Mouse (Mus musculus): ENCODE measurements around the gene Vps29. TPM values are rescaled to one million over a fixed set of nuclear protein-coding genes. Genes with fewer than 3 reads are reported as not detected.

The Vps29 gene
- polyA plus RNA-seq (2014; fragmentation: Nextera tagmentation; extraction: Ambion mirVana), result 209 and 221 TPM in 2 replicates

GRCm38 (mm10) chr5:122353807-122354491, at the start of gene Vps29, which contains the start of gene Rad9b:
Gene Vps29, plus strand, starts transcription at chr5:122354369.
Gene Rad9b, minus strand, starts transcription at chr5:122354233.
- H3K9ac ChIP-seq (replicated peaks; ENCODE audit: low read depth, low read length), result peak within 1 kb of the TSS; percentile 87
- peak within 1 kb of the TSS; percentile 72 for H3K4me2 ChIP-seq (replicated peaks; ENCODE audit: low read depth, low read length)
- H3K4me1 ChIP-seq (ENCODE audit: control insufficient read depth, insufficient read depth, low read length), result 0 out of 2 replicates have a peak, but pooled peaks cover 2% of the 10 kb centered on the region
- peak within 1 kb of the TSS; percentile 56; the same call in 1 of the 2 replicates for H3K27ac ChIP-seq (ENCODE audit: low read length)
- no peaks in the 10 kb centered on the region for H3K27me3 ChIP-seq (ENCODE audit: control insufficient read depth, insufficient read depth, low read length)
- H3K4me3 ChIP-seq (ENCODE audit: low read depth, low read length), result peak within 1 kb of the TSS; percentile 80
- ATAC-seq (ENCODE audit: insufficient number of reproducible peaks, insufficient read depth, low FRiP score, low read depth), result peak; percentile 91
- under 1% methylated on average over 50 of the region's 51 CpGs for WGBS
- H3K36me3 ChIP-seq (ENCODE audit: control insufficient read depth, insufficient read depth, low read length), result no peaks in the 10 kb centered on the region
- H3K9me3 ChIP-seq (ENCODE audit: control insufficient read depth, low read depth, low read length), result no peaks in the 10 kb centered on the region

GRCm38 (mm10) chr5:122304541-122304940, 49.6 kb upstream of the Vps29 start:
- 69% methylated on average over 6 of the region's 6 CpGs for WGBS
- H3K9ac ChIP-seq (replicated peaks; ENCODE audit: low read depth, low read length), result no peak overlapping the region
- ATAC-seq (ENCODE audit: insufficient number of reproducible peaks, insufficient read depth, low FRiP score, low read depth), result no peak
- H3K36me3 ChIP-seq (ENCODE audit: control insufficient read depth, insufficient read depth, low read length), result no peaks in the 10 kb centered on the region
- peaks cover 16% of the 10 kb centered on the region for H3K4me1 ChIP-seq (ENCODE audit: control insufficient read depth, insufficient read depth, low read length)
- no peak overlapping the region for H3K4me3 ChIP-seq (ENCODE audit: low read depth, low read length)
- no peaks in the 10 kb centered on the region for H3K9me3 ChIP-seq (ENCODE audit: control insufficient read depth, low read depth, low read length)
- H3K27me3 ChIP-seq (ENCODE audit: control insufficient read depth, insufficient read depth, low read length), result no peaks in the 10 kb centered on the region
- H3K4me2 ChIP-seq (replicated peaks; ENCODE audit: low read depth, low read length), result no peak overlapping the region
- H3K27ac ChIP-seq (ENCODE audit: low read length), result peak overlapping the region; percentile 12; the same call in 1 of the 2 replicates

DNA sequence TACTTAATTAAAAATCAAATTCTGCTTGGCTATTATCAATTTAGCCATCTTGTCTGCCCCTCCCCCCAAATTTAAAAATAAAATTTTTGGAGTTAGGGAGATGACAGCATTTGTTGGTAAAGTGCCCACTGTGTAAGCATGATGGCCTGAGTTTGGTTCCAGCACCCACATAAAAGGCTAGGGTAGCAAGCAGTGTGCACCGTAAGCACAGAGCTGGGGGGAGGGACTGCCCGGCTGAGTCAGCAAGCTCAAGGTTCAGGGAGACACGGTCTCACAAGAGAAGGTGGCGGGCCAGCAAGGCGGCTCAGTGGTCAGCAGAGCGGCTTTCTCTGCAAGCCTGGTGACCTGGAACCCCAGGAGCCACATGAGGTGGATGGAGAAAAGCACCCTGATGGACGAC, 48.7 kb upstream of the Vps29 start:
- no peak overlapping the region for H3K4me3 ChIP-seq (ENCODE audit: low read depth, low read length)
- H3K27ac ChIP-seq (ENCODE audit: low read length), result no peak overlapping the region
- H3K9me3 ChIP-seq (ENCODE audit: control insufficient read depth, low read depth, low read length), result no peaks in the 10 kb centered on the region
- H3K4me2 ChIP-seq (replicated peaks; ENCODE audit: low read depth, low read length), result no peak overlapping the region
- WGBS, result 89% methylated on average over 7 of the region's 7 CpGs
- no peaks in the 10 kb centered on the region for H3K36me3 ChIP-seq (ENCODE audit: control insufficient read depth, insufficient read depth, low read length)
- H3K9ac ChIP-seq (replicated peaks; ENCODE audit: low read depth, low read length), result no peak overlapping the region
- no peaks in the 10 kb centered on the region for H3K27me3 ChIP-seq (ENCODE audit: control insufficient read depth, insufficient read depth, low read length)
- H3K4me1 ChIP-seq (ENCODE audit: control insufficient read depth, insufficient read depth, low read length), result peaks cover 16% of the 10 kb centered on the region
- no peak for ATAC-seq (ENCODE audit: insufficient number of reproducible peaks, insufficient read depth, low FRiP score, low read depth)

DNA sequence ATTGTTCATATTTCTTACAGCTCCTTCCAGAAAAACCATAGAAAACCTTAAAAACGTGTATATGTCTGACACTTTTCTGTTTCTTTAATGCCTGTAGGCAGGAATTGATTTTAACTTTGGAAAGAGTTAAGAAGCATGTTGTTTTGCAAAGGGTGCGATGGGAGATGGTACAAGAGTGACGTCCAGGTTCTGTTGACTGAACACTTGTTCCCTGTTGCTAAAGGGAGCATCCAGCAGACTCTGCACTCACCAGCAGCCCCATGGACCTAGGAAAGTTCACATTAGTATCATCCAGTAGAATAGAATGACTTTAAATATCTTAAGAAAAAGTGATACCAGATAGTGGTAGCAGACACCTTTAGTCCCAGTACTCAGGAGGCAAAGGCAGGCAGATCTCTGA, 47.6 kb upstream of the Vps29 start:
- no peak overlapping the region for H3K27ac ChIP-seq (ENCODE audit: low read length)
- H3K4me2 ChIP-seq (replicated peaks; ENCODE audit: low read depth, low read length), result no peak overlapping the region
- no peak for ATAC-seq (ENCODE audit: insufficient number of reproducible peaks, insufficient read depth, low FRiP score, low read depth)
- no peaks in the 10 kb centered on the region for H3K27me3 ChIP-seq (ENCODE audit: control insufficient read depth, insufficient read depth, low read length)
- 88% methylated on average over 3 of the region's 3 CpGs for WGBS
- peaks cover 16% of the 10 kb centered on the region for H3K4me1 ChIP-seq (ENCODE audit: control insufficient read depth, insufficient read depth, low read length)
- no peak overlapping the region for H3K4me3 ChIP-seq (ENCODE audit: low read depth, low read length)
- 0 out of 2 replicates have a peak, but pooled peaks cover 7% of the 10 kb centered on the region for H3K36me3 ChIP-seq (ENCODE audit: control insufficient read depth, insufficient read depth, low read length)
- H3K9ac ChIP-seq (replicated peaks; ENCODE audit: low read depth, low read length), result no peak overlapping the region
- H3K9me3 ChIP-seq (ENCODE audit: control insufficient read depth, low read depth, low read length), result no peaks in the 10 kb centered on the region

DNA sequence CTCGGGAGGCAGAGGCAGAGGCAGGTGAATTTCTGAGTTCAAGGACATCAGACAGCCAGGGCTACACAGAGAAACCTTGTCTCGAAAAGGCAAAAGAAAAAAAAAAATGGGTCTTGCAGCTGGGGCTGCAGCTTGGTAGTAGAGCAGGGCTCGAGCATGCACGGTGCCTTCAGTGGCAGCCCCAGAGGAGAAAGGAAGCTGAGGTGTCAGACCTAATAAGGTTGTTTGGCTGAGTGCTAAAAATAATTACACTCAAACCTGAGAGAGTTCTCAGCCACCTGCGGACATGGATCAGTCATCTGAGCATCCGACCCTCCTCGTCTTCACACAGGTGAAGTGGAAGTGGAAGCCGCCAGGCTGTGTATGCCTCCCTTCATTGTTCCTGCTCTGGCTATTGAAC, 43.5 kb upstream of the Vps29 start:
- 0 out of 2 replicates have a peak, but pooled peaks cover 3% of the 10 kb centered on the region for H3K4me1 ChIP-seq (ENCODE audit: control insufficient read depth, insufficient read depth, low read length)
- no peak overlapping the region for H3K9ac ChIP-seq (replicated peaks; ENCODE audit: low read depth, low read length)
- no peak for ATAC-seq (ENCODE audit: insufficient number of reproducible peaks, insufficient read depth, low FRiP score, low read depth)
- no peak overlapping the region for H3K4me2 ChIP-seq (replicated peaks; ENCODE audit: low read depth, low read length)
- H3K36me3 ChIP-seq (ENCODE audit: control insufficient read depth, insufficient read depth, low read length), result 0 out of 2 replicates have a peak, but pooled peaks cover 14% of the 10 kb centered on the region
- no peak overlapping the region for H3K27ac ChIP-seq (ENCODE audit: low read length)
- no peaks in the 10 kb centered on the region for H3K27me3 ChIP-seq (ENCODE audit: control insufficient read depth, insufficient read depth, low read length)
- WGBS, result 87% methylated on average over 8 of the region's 8 CpGs
- no peaks in the 10 kb centered on the region for H3K9me3 ChIP-seq (ENCODE audit: control insufficient read depth, low read depth, low read length)
- no peak overlapping the region for H3K4me3 ChIP-seq (ENCODE audit: low read depth, low read length)

GRCm38 (mm10) chr5:122311692-122312091, 42.5 kb upstream of the Vps29 start:
- 66% methylated on average over 7 of the region's 7 CpGs for WGBS
- Histone ChIP-seq H3K4me1 (ENCODE audit: control insufficient read depth, insufficient read depth, low read length) (0 out of 2 replicates have a peak, but pooled peaks cover 3% of the 10 kb centered on the region), H3K27ac (ENCODE audit: low read length) (no peak overlapping the region), H3K9me3 (ENCODE audit: control insufficient read depth, low read depth, low read length) (no peaks in the 10 kb centered on the region), H3K4me3 (ENCODE audit: low read depth, low read length) (no peak overlapping the region), H3K9ac (replicated peaks; ENCODE audit: low read depth, low read length) (no peak overlapping the region), H3K36me3 (ENCODE audit: control insufficient read depth, insufficient read depth, low read length) (peaks cover 14% of the 10 kb centered on the region; the same call in 1 of the 2 replicates), H3K4me2 (replicated peaks; ENCODE audit: low read depth, low read length) (no peak overlapping the region), H3K27me3 (ENCODE audit: control insufficient read depth, insufficient read depth, low read length) (no peaks in the 10 kb centered on the region)
- ATAC-seq (ENCODE audit: insufficient number of reproducible peaks, insufficient read depth, low FRiP score, low read depth), result no peak

DNA sequence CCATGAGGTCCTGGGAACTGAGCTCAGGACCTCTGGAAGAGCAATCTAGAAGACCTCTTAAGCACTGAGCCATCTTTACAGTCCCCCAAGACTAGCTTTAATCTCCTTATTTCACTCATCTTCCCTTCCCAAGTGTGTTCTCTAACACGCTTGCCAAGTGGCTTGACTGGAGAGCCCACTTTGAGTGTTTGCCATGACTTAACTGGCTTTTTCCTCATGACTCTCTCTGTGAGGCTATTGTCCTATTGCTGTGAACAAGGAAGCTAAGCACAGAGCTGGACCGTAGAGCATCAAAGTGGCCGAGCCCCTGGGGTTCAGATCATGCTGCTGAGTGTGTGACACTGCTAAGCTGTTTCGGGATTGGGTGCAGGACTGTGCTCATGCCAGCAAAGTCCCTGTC, 41.8 kb upstream of the Vps29 start:
- H3K4me3 ChIP-seq (ENCODE audit: low read depth, low read length), result no peak overlapping the region
- no peak for ATAC-seq (ENCODE audit: insufficient number of reproducible peaks, insufficient read depth, low FRiP score, low read depth)
- no peak overlapping the region for H3K4me2 ChIP-seq (replicated peaks; ENCODE audit: low read depth, low read length)
- H3K36me3 ChIP-seq (ENCODE audit: control insufficient read depth, insufficient read depth, low read length), result peaks cover 14% of the 10 kb centered on the region; the same call in 1 of the 2 replicates
- H3K9me3 ChIP-seq (ENCODE audit: control insufficient read depth, low read depth, low read length), result no peaks in the 10 kb centered on the region
- WGBS, result 93% methylated on average over 4 of the region's 4 CpGs
- no peak overlapping the region for H3K27ac ChIP-seq (ENCODE audit: low read length)
- H3K9ac ChIP-seq (replicated peaks; ENCODE audit: low read depth, low read length), result no peak overlapping the region
- H3K4me1 ChIP-seq (ENCODE audit: control insufficient read depth, insufficient read depth, low read length), result 0 out of 2 replicates have a peak, but pooled peaks cover 3% of the 10 kb centered on the region
- no peaks in the 10 kb centered on the region for H3K27me3 ChIP-seq (ENCODE audit: control insufficient read depth, insufficient read depth, low read length)

- 91% methylated on average over 17 of the region's 17 CpGs for WGBS
- Histone ChIP-seq H3K4me1 (ENCODE audit: control insufficient read depth, insufficient read depth, low read length) (0 out of 2 replicates have a peak, but pooled peaks cover 3% of the 10 kb centered on the region), H3K4me3 (ENCODE audit: low read depth, low read length) (no peak overlapping the region), H3K9me3 (ENCODE audit: control insufficient read depth, low read depth, low read length) (no peaks in the 10 kb centered on the region), H3K9ac (replicated peaks; ENCODE audit: low read depth, low read length) (no peak overlapping the region), H3K4me2 (replicated peaks; ENCODE audit: low read depth, low read length) (no peak overlapping the region), H3K27me3 (ENCODE audit: control insufficient read depth, insufficient read depth, low read length) (no peaks in the 10 kb centered on the region), H3K27ac (ENCODE audit: low read length) (no peak overlapping the region), H3K36me3 (ENCODE audit: control insufficient read depth, insufficient read depth, low read length) (peaks cover 14% of the 10 kb centered on the region; the same call in 1 of the 2 replicates)
- no peak for ATAC-seq (ENCODE audit: insufficient number of reproducible peaks, insufficient read depth, low FRiP score, low read depth)
These were observed 41.1 kb upstream of the Vps29 start for GRCm38 (mm10) chr5:122312942-122313684.
